Mouse (Mus musculus): Measurements from ENCODE around the gene Ppif.

Ppif gene

GRCm38 (mm10) chr14:25726226-25727148 lies 32.5 kb downstream of the Ppif start:
- in situ Hi-C loops (cut with MboI, MseI): loop anchor here in 1 of 2 experiments (5.0 kb wide), 1 partner anchor 71 kb away; no protein-coding TSS in a partner anchor

- in situ Hi-C loops (cut with MboI, MseI): loop anchor here in 1 of 2 experiments (5.0 kb wide), 1 partner anchor 70 kb away; no protein-coding TSS in a partner anchor
Measured at GRCm38 (mm10) chr14:25727149-25727510, 33.2 kb downstream of the Ppif start.

GRCm38 (mm10) chr14:25734736-25735716 lies 41.1 kb downstream of the Ppif start:
- in situ Hi-C loops (cut with MboI, MseI): no loop called here

GRCm38 (mm10) chr14:25736140-25736539 lies 42.2 kb downstream of the Ppif start:
- in situ Hi-C loops (cut with MboI, MseI): no loop called here

GRCm38 (mm10) chr14:25736589-25736988 lies 42.6 kb downstream of the Ppif start:
- in situ Hi-C loops (cut with MboI, MseI): no loop called here

- in situ Hi-C loops (cut with MboI, MseI): no loop called here
Measured at GRCm38 (mm10) chr14:25738591-25739001, 44.6 kb downstream of the Ppif start.

- in situ Hi-C loops (cut with MboI, MseI): loop anchor here in 1 of 2 experiments (10.0 kb wide), 1 partner anchor 975 kb away; no protein-coding TSS in a partner anchor
Measured at GRCm38 (mm10) chr14:25739957-25740565, 46.1 kb downstream of the Ppif start.

- in situ Hi-C loops (cut with MboI, MseI): loop anchor here in 1 of 2 experiments (10.0 kb wide), 1 partner anchor 976 kb away; no protein-coding TSS in a partner anchor
Measured at GRCm38 (mm10) chr14:25741211-25741610, 47.3 kb downstream of the Ppif start.

GRCm38 (mm10) chr14:25741840-25742367 lies 48.0 kb downstream of the Ppif start:
- in situ Hi-C loops (cut with MboI, MseI): loop anchor here in 1 of 2 experiments (10.0 kb wide), 1 partner anchor 977 kb away; no protein-coding TSS in a partner anchor

GRCm38 (mm10) chr14:25742943-25743342 lies 49.0 kb downstream of the Ppif start:
- in situ Hi-C loops (cut with MboI, MseI): loop anchor here in 1 of 2 experiments (10.0 kb wide), 1 partner anchor 978 kb away; no protein-coding TSS in a partner anchor

- in situ Hi-C loops (cut with MboI, MseI): loop anchor here in 1 of 2 experiments (10.0 kb wide), 1 partner anchor 981 kb away; no protein-coding TSS in a partner anchor
Measured at GRCm38 (mm10) chr14:25745365-25746184, 51.6 kb downstream of the Ppif start.

- in situ Hi-C loops (cut with MboI, MseI): loop anchor here in 1 of 2 experiments (10.0 kb wide), 1 partner anchor 982 kb away; no protein-coding TSS in a partner anchor
Measured at GRCm38 (mm10) chr14:25746371-25746770, 52.4 kb downstream of the Ppif start.

- in situ Hi-C loops (cut with MboI, MseI): loop anchor here in 1 of 2 experiments (10.0 kb wide), 1 partner anchor 982 kb away; no protein-coding TSS in a partner anchor
Measured at GRCm38 (mm10) chr14:25746971-25747945, 53.3 kb downstream of the Ppif start.

- in situ Hi-C loops (cut with MboI, MseI): loop anchor here in 1 of 2 experiments (10.0 kb wide), 1 partner anchor 983 kb away; no protein-coding TSS in a partner anchor
Measured at GRCm38 (mm10) chr14:25747996-25748756, 54.2 kb downstream of the Ppif start.

GRCm38 (mm10) chr14:25749143-25749909 lies 55.4 kb downstream of the Ppif start:
- in situ Hi-C loops (cut with MboI, MseI): loop anchor here in 1 of 2 experiments (10.0 kb wide), 1 partner anchor 985 kb away; no protein-coding TSS in a partner anchor
